Mouse (Mus musculus): ENCODE measurements around the gene S100a6. TPM values are rescaled to one million over a fixed set of nuclear protein-coding genes. Genes with fewer than 3 reads are reported as not detected.

The S100a6 gene
- polyA plus RNA-seq, 1 experiment: 95.8 TPM

GRCm38 (mm10) chr3:90625496-90625895, 12.8 kb downstream of the S100a6 start:
- WGBS: 73% methylated on average over 5 of the region's 5 CpGs
- H3K36me3 ChIP-seq (ENCODE audit: control insufficient read depth, insufficient read depth, low read length): no peaks in the 10 kb centered on the region
- no peaks in the 10 kb centered on the region for H3K27me3 ChIP-seq (replicated peaks; ENCODE audit: control insufficient read depth, insufficient read depth, low read length)
- no peak overlapping the region for H3K4me3 ChIP-seq (ENCODE audit: insufficient read depth, low read depth, low read length)
- H3K27ac ChIP-seq (ENCODE audit: insufficient read depth, low read depth, low read length): no peak overlapping the region
- no peaks in the 10 kb centered on the region for H3K4me1 ChIP-seq (ENCODE audit: control insufficient read depth, insufficient read depth, low read length)
- DNase-seq: no peak
- TF ChIP-seq CTCF (conservative IDR thresholded peaks at IDR 0.05; ENCODE audit: insufficient read depth, insufficient read length, low read depth, low read length) (no peak), POLR2A (IDR thresholded peaks at IDR 0.05; ENCODE audit: low read depth, low read length) (no peak)

- WGBS: 67% methylated on average over 9 of the region's 9 CpGs
- no peak overlapping the region for H3K4me3 ChIP-seq (ENCODE audit: insufficient read depth, low read depth, low read length)
- no peaks in the 10 kb centered on the region for H3K27me3 ChIP-seq (replicated peaks; ENCODE audit: control insufficient read depth, insufficient read depth, low read length)
- no peak overlapping the region for H3K27ac ChIP-seq (ENCODE audit: insufficient read depth, low read depth, low read length)
- TF ChIP-seq CTCF (conservative IDR thresholded peaks at IDR 0.05; ENCODE audit: insufficient read depth, insufficient read length, low read depth, low read length) (no peak), POLR2A (IDR thresholded peaks at IDR 0.05; ENCODE audit: low read depth, low read length) (no peak)
- DNase-seq: no peak
- no peaks in the 10 kb centered on the region for H3K36me3 ChIP-seq (ENCODE audit: control insufficient read depth, insufficient read depth, low read length)
- no peaks in the 10 kb centered on the region for H3K4me1 ChIP-seq (ENCODE audit: control insufficient read depth, insufficient read depth, low read length)
Measured at GRCm38 (mm10) chr3:90626266-90627021, 13.8 kb downstream of the S100a6 start.

- Histone ChIP-seq H3K27ac (ENCODE audit: insufficient read depth, low read depth, low read length) (no peak overlapping the region), H3K27me3 (replicated peaks; ENCODE audit: control insufficient read depth, insufficient read depth, low read length) (no peaks in the 10 kb centered on the region), H3K36me3 (ENCODE audit: control insufficient read depth, insufficient read depth, low read length) (no peaks in the 10 kb centered on the region), H3K4me3 (ENCODE audit: insufficient read depth, low read depth, low read length) (no peak overlapping the region), H3K4me1 (ENCODE audit: control insufficient read depth, insufficient read depth, low read length) (no peaks in the 10 kb centered on the region)
- TF ChIP-seq CTCF (conservative IDR thresholded peaks at IDR 0.05; ENCODE audit: insufficient read depth, insufficient read length, low read depth, low read length) (no peak), POLR2A (IDR thresholded peaks at IDR 0.05; ENCODE audit: low read depth, low read length) (no peak)
- 93% methylated on average over 5 of the region's 5 CpGs for WGBS
- DNase-seq: no peak
Measured at GRCm38 (mm10) chr3:90627366-90627765, 14.7 kb downstream of the S100a6 start.

GRCm38 (mm10) chr3:90627807-90628206, 15.1 kb downstream of the S100a6 start:
- 66% methylated on average over 4 of the region's 4 CpGs for WGBS
- Histone ChIP-seq H3K36me3 (ENCODE audit: control insufficient read depth, insufficient read depth, low read length) (no peaks in the 10 kb centered on the region), H3K4me3 (ENCODE audit: insufficient read depth, low read depth, low read length) (no peak overlapping the region), H3K4me1 (ENCODE audit: control insufficient read depth, insufficient read depth, low read length) (no peaks in the 10 kb centered on the region), H3K27ac (ENCODE audit: insufficient read depth, low read depth, low read length) (no peak overlapping the region), H3K27me3 (replicated peaks; ENCODE audit: control insufficient read depth, insufficient read depth, low read length) (no peaks in the 10 kb centered on the region)
- TF ChIP-seq POLR2A (IDR thresholded peaks at IDR 0.05; ENCODE audit: low read depth, low read length) (no peak), CTCF (conservative IDR thresholded peaks at IDR 0.05; ENCODE audit: insufficient read depth, insufficient read length, low read depth, low read length) (peak; percentile 60)
- DNase-seq: no peak

GRCm38 (mm10) chr3:90629298-90629697, 16.6 kb downstream of the S100a6 start:
- no peak for TF ChIP-seq CTCF (conservative IDR thresholded peaks at IDR 0.05; ENCODE audit: insufficient read depth, insufficient read length, low read depth, low read length)
- TF ChIP-seq POLR2A (IDR thresholded peaks at IDR 0.05; ENCODE audit: low read depth, low read length): no peak
- Histone ChIP-seq H3K4me1 (ENCODE audit: control insufficient read depth, insufficient read depth, low read length) (no peaks in the 10 kb centered on the region), H3K27ac (ENCODE audit: insufficient read depth, low read depth, low read length) (no peak overlapping the region), H3K36me3 (ENCODE audit: control insufficient read depth, insufficient read depth, low read length) (no peaks in the 10 kb centered on the region), H3K27me3 (replicated peaks; ENCODE audit: control insufficient read depth, insufficient read depth, low read length) (no peaks in the 10 kb centered on the region), H3K4me3 (ENCODE audit: insufficient read depth, low read depth, low read length) (no peak overlapping the region)
- WGBS: 81% methylated on average over 2 of the region's 2 CpGs
- DNase-seq: no peak

GRCm38 (mm10) chr3:90631984-90632383, 19.3 kb downstream of the S100a6 start:
- no peak for TF ChIP-seq POLR2A (IDR thresholded peaks at IDR 0.05; ENCODE audit: low read depth, low read length)
- TF ChIP-seq CTCF (conservative IDR thresholded peaks at IDR 0.05; ENCODE audit: insufficient read depth, insufficient read length, low read depth, low read length): no peak
- no peak overlapping the region for H3K27ac ChIP-seq (ENCODE audit: insufficient read depth, low read depth, low read length)
- no peaks in the 10 kb centered on the region for H3K36me3 ChIP-seq (ENCODE audit: control insufficient read depth, insufficient read depth, low read length)
- DNase-seq: no peak
- no peak overlapping the region for H3K4me3 ChIP-seq (ENCODE audit: insufficient read depth, low read depth, low read length)
- H3K4me1 ChIP-seq (ENCODE audit: control insufficient read depth, insufficient read depth, low read length): no peaks in the 10 kb centered on the region
- WGBS: 88% methylated on average over 2 of the region's 2 CpGs
- H3K27me3 ChIP-seq (replicated peaks; ENCODE audit: control insufficient read depth, insufficient read depth, low read length): no peaks in the 10 kb centered on the region

- no peaks in the 10 kb centered on the region for H3K27me3 ChIP-seq (replicated peaks; ENCODE audit: control insufficient read depth, insufficient read depth, low read length)
- TF ChIP-seq CTCF (conservative IDR thresholded peaks at IDR 0.05; ENCODE audit: insufficient read depth, insufficient read length, low read depth, low read length): no peak
- TF ChIP-seq POLR2A (IDR thresholded peaks at IDR 0.05; ENCODE audit: low read depth, low read length): no peak
- 81% methylated on average over 1 of the region's 1 CpGs for WGBS
- DNase-seq: no peak
- no peak overlapping the region for H3K4me3 ChIP-seq (ENCODE audit: insufficient read depth, low read depth, low read length)
- H3K4me1 ChIP-seq (ENCODE audit: control insufficient read depth, insufficient read depth, low read length): no peaks in the 10 kb centered on the region
- H3K36me3 ChIP-seq (ENCODE audit: control insufficient read depth, insufficient read depth, low read length): no peaks in the 10 kb centered on the region
- no peak overlapping the region for H3K27ac ChIP-seq (ENCODE audit: insufficient read depth, low read depth, low read length)
Measured at GRCm38 (mm10) chr3:90638511-90639275, 26.0 kb downstream of the S100a6 start.

Data from kidney, adult 2 months (tissue).